In genomic region chr12:54959569-54959968, GRCm38 (mm10) we compare ENCODE assay signal across 26 mouse cellular contexts. TPM values are rescaled to one million over a fixed set of nuclear protein-coding genes. Genes with fewer than 3 reads are reported as not detected.
DNase-seq lines count a peak whose midpoint lies in the region; ATAC-seq lines count a peak whose summit lies in the region.
"Had no signal": no experiment of that assay in that cellular context is flagged by ENCODE, and none has a peak within 500 bp of the region (broad histone marks: within the 10 kb centered on the region; RNA-seq: fewer than 3 reads in every experiment).

No protein-coding gene starts in this region.

- peak; percentile 42 to 57; a peak in 2 of 4 replicates for ATAC-seq in hematopoietic stem cell, adult 5-6 weeks (replicated peaks in 1 of 2; ENCODE audit: insufficient read depth in 1 of 2, low FRiP score in 2 of 2, low TSS enrichment in 1 of 2, low read depth in 1 of 2, poor library complexity in 2 of 2, severe bottlenecking in 2 of 2)
- no peak for ATAC-seq in intestine, embryonic 15.5 days

- no peak overlapping the region for H3K27ac ChIP-seq in intestine, embryonic 15.5 days
- H3K27ac ChIP-seq: hindbrain, embryonic 10.5 days; macrophage; neural tube, embryonic 13.5 days; stomach, postnatal 0 days had no signal

- no peak overlapping the region for H3K9ac ChIP-seq in intestine, embryonic 15.5 days
- H3K9ac ChIP-seq: neural tube, embryonic 13.5 days had no signal

- H3K4me3 ChIP-seq in intestine, embryonic 15.5 days (replicated peaks) = no peak overlapping the region
- H3K4me3 ChIP-seq: hindbrain, embryonic 10.5 days; neural tube, embryonic 13.5 days had no signal

- H3K36me3 ChIP-seq in intestine, embryonic 15.5 days = peaks cover 3% of the 10 kb centered on the region; the same call in 1 of the 2 replicates

- DNase-seq in heart, adult 9 months (ENCODE audit: low spot score in 2 of 2) = peak; percentile 15 to 17
- no peak for DNase-seq in heart, postnatal 14 days
- DNase-seq in adrenal gland, postnatal 36 days = peak; percentile 29 to 30
- peak; percentile 71 for DNase-seq in lung, postnatal 36 days
- no peak for DNase-seq in cerebellum, adult 18-20 months
- DNase-seq in kidney, postnatal 25 days = no peak
- DNase-seq: cerebellum, adult 8-10 months; gastrocnemius, postnatal 14 days; right cerebral cortex, postnatal 14 days; thymus, postnatal 36 days had no signal

- intact Hi-C loops in heart, postnatal 14 days (cut with DNase I) = no loop called here

- H3K9me3 ChIP-seq in intestine, embryonic 15.5 days = no peaks in the 10 kb centered on the region
- H3K9me3 ChIP-seq: hindbrain, embryonic 10.5 days; neural tube, embryonic 13.5 days had no signal

- 47% methylated on average over 2 of the region's 2 CpGs for WGBS in intestine, embryonic 15.5 days

- no peaks in the 10 kb centered on the region for H3K27me3 ChIP-seq in intestine, embryonic 15.5 days (replicated peaks)
- H3K27me3 ChIP-seq: neural tube, embryonic 13.5 days had no signal

- no peaks in the 10 kb centered on the region for H3K4me1 ChIP-seq in intestine, embryonic 15.5 days (replicated peaks)
- H3K4me1 ChIP-seq: hindbrain, embryonic 10.5 days; neural tube, embryonic 13.5 days had no signal

- H3K4me2 ChIP-seq in intestine, embryonic 15.5 days (replicated peaks) = no peak overlapping the region
- H3K4me2 ChIP-seq: neural tube, embryonic 13.5 days had no signal

RNA-seq across cellular contexts. Expression of gene Gm20403, which starts 26.8 kb away (rescaled TPM):
- not detected for total RNA-seq in heart, postnatal 14 days (2021)
- total RNA-seq in adrenal gland, postnatal 36 days (2021) = not detected
- total RNA-seq in hematopoietic stem cell, adult 5-6 weeks (2017) = not detected in 2 replicates
- not detected in 2 replicates for polyA plus RNA-seq in intestine, embryonic 15.5 days (2015; fragmentation: Nextera tagmentation; extraction: Ambion mirVana)
- total RNA-seq: ES-E14; gastrocnemius, postnatal 14 days; layer of hippocampus, postnatal 25 days; left cerebral cortex, postnatal 14 days; midbrain, postnatal 0 days had no signal
- polyA plus RNA-seq: embryonic facial prominence, embryonic 14.5 days; forebrain, embryonic 11.5 days; heart, embryonic 14.5 days; hindbrain, embryonic 10.5 days; kidney, embryonic 14.5 days; large intestine, adult 2 months; limb, embryonic 14.5 days; macrophage; midbrain, postnatal 0 days; neural tube, embryonic 13.5 days had no signal

RNA-seq across cellular contexts. Expression of gene Baz1a, which starts 54.6 kb away (rescaled TPM):
- 10 to 100 TPM in 1 of 2 experiments, 1 to 10 TPM in 1; 9.9 to 10.4 TPM for total RNA-seq in heart, postnatal 14 days (2021)
- total RNA-seq in adrenal gland, postnatal 36 days (2021) = 10 to 100 TPM; 19.7 to 35.8 TPM
- 66.6 and 74.0 TPM in 2 replicates for total RNA-seq in hematopoietic stem cell, adult 5-6 weeks (2017)
- 21.3 and 29.1 TPM in 2 replicates for polyA plus RNA-seq in intestine, embryonic 15.5 days (2015; fragmentation: Nextera tagmentation; extraction: Ambion mirVana)

Comparison
In these comparisons a context has a peak if more than half of its experiments do, and no peak if none do; other contexts are left out.
1. DNase-seq: peak in heart, adult 9 months (2 of 2), adrenal gland, postnatal 36 days (2 of 2) and lung, postnatal 36 days (single experiment); none in heart, postnatal 14 days (0 of 2), cerebellum, adult 18-20 months (0 of 2) and kidney, postnatal 25 days (0 of 2).